Comparison of ENCODE assay signal across 8 mouse cellular contexts in genomic region chr5:118155565-118155947, GRCm38 (mm10). TPM values are rescaled to one million over a fixed set of nuclear protein-coding genes. Genes with fewer than 3 reads are reported as not detected.
DNase-seq lines count a peak whose midpoint lies in the region; ATAC-seq and TF ChIP-seq lines count a peak whose summit lies in the region.

No protein-coding gene starts in this region.

- H3K9ac ChIP-seq in kidney, postnatal 0 days (ENCODE audit: low read depth, low read length): no peak overlapping the region
- peak overlapping the region; percentile 87; the same call in 1 of the 2 replicates for H3K9ac ChIP-seq in embryonic facial prominence, embryonic 11.5 days (replicated peaks; ENCODE audit: low read length)
- H3K9ac ChIP-seq in hindbrain, postnatal 0 days (replicated peaks; ENCODE audit: low read length): peak overlapping the region; percentile 90; the same call in 1 of the 2 replicates
- peak overlapping the region; percentile 96 for H3K9ac ChIP-seq in midbrain, embryonic 16.5 days (ENCODE audit: low read depth, low read length)

- no peak overlapping the region for H3K27ac ChIP-seq in kidney, postnatal 0 days
- H3K27ac ChIP-seq in embryonic facial prominence, embryonic 11.5 days (replicated peaks; ENCODE audit: low read depth, low read length): no peak overlapping the region
- H3K27ac ChIP-seq in hindbrain, postnatal 0 days: peak overlapping the region; percentile 71; the same call in 1 of the 2 replicates
- peak overlapping the region; percentile 45 for H3K27ac ChIP-seq in midbrain, embryonic 16.5 days (ENCODE audit: low read length)

- ATAC-seq in kidney, postnatal 0 days (replicated peaks; ENCODE audit: low FRiP score, low read depth): no peak
- no peak for ATAC-seq in embryonic facial prominence, embryonic 11.5 days (replicated peaks; ENCODE audit: insufficient number of reproducible peaks, low FRiP score, low TSS enrichment, low read depth)
- ATAC-seq in hindbrain, postnatal 0 days: no peak; the same call in 1 of the 2 replicates
- ATAC-seq in midbrain, embryonic 16.5 days: no peak

- DNase-seq in kidney, postnatal 0 days (ENCODE audit: low spot score): no peak
- no peak for DNase-seq in kidney, postnatal 14 days
- DNase-seq in embryonic facial prominence, embryonic 11.5 days (ENCODE audit: low spot score): no peak
- no peak for DNase-seq in hindbrain, postnatal 0 days (ENCODE audit: low spot score)
- DNase-seq in adrenal gland, postnatal 36 days: no peak
- no peak for DNase-seq in gastrocnemius, adult 8-10 months (ENCODE audit: low spot score in 2 of 2)
- no peak for DNase-seq in urinary bladder, postnatal 4 days (ENCODE audit: low spot score in 2 of 2)

- H3K27me3 ChIP-seq in kidney, postnatal 0 days (ENCODE audit: insufficient read depth, low read length): no peaks in the 10 kb centered on the region
- H3K27me3 ChIP-seq in embryonic facial prominence, embryonic 11.5 days (ENCODE audit: control insufficient read depth, insufficient read depth, low read length): no peaks in the 10 kb centered on the region
- H3K27me3 ChIP-seq in hindbrain, postnatal 0 days (ENCODE audit: insufficient read depth, low read length): no peaks in the 10 kb centered on the region
- no peaks in the 10 kb centered on the region; the same call in 1 of the 2 replicates for H3K27me3 ChIP-seq in midbrain, embryonic 16.5 days (ENCODE audit: control insufficient read depth, insufficient read depth, low read depth, low read length)

- H3K9me3 ChIP-seq in kidney, postnatal 0 days (replicated peaks; ENCODE audit: low read length): no peaks in the 10 kb centered on the region
- H3K9me3 ChIP-seq in embryonic facial prominence, embryonic 11.5 days (replicated peaks; ENCODE audit: control insufficient read depth, low read length): no peaks in the 10 kb centered on the region
- no peaks in the 10 kb centered on the region for H3K9me3 ChIP-seq in hindbrain, postnatal 0 days (ENCODE audit: low read length)
- H3K9me3 ChIP-seq in midbrain, embryonic 16.5 days (replicated peaks; ENCODE audit: control insufficient read depth, low read length, poor library complexity, severe bottlenecking): no peaks in the 10 kb centered on the region

- TF ChIP-seq CTCF in kidney, postnatal 0 days (IDR thresholded peaks at IDR 0.05; ENCODE audit: low read depth): no peak
- no peak for TF ChIP-seq CTCF in hindbrain, postnatal 0 days (IDR thresholded peaks at IDR 0.05; ENCODE audit: low read depth)

- H3K36me3 ChIP-seq in kidney, postnatal 0 days (ENCODE audit: insufficient read depth, low read length): 0 out of 2 replicates have a peak, but pooled peaks cover 3% of the 10 kb centered on the region
- no peaks in the 10 kb centered on the region for H3K36me3 ChIP-seq in embryonic facial prominence, embryonic 11.5 days (replicated peaks; ENCODE audit: control insufficient read depth, insufficient read depth, low read depth, low read length)
- H3K36me3 ChIP-seq in hindbrain, postnatal 0 days (ENCODE audit: insufficient read depth, low read length): no peaks in the 10 kb centered on the region
- H3K36me3 ChIP-seq in midbrain, embryonic 16.5 days (ENCODE audit: control insufficient read depth, insufficient read depth, low read length): no peaks in the 10 kb centered on the region

- peak overlapping the region; percentile 73 for H3K4me3 ChIP-seq in kidney, postnatal 0 days (replicated peaks; ENCODE audit: low read depth, low read length)
- peak overlapping the region; percentile 95 for H3K4me3 ChIP-seq in embryonic facial prominence, embryonic 11.5 days (ENCODE audit: low read depth, low read length)
- peak overlapping the region; percentile 97 for H3K4me3 ChIP-seq in hindbrain, postnatal 0 days (ENCODE audit: low read length)
- peak overlapping the region; percentile 95 for H3K4me3 ChIP-seq in midbrain, embryonic 16.5 days (ENCODE audit: low read depth, low read length)

- H3K4me1 ChIP-seq in kidney, postnatal 0 days (replicated peaks; ENCODE audit: insufficient read depth, low read length): peaks cover 11% of the 10 kb centered on the region; the same call in 1 of the 2 replicates
- no peaks in the 10 kb centered on the region; the same call in 1 of the 2 replicates for H3K4me1 ChIP-seq in embryonic facial prominence, embryonic 11.5 days (ENCODE audit: control insufficient read depth, insufficient read depth, low read length)
- peaks cover 9% of the 10 kb centered on the region for H3K4me1 ChIP-seq in hindbrain, postnatal 0 days (ENCODE audit: insufficient read depth, low read length)
- peaks cover 18% of the 10 kb centered on the region for H3K4me1 ChIP-seq in midbrain, embryonic 16.5 days (ENCODE audit: control insufficient read depth, insufficient read depth, low read length)

- WGBS in kidney, postnatal 0 days: 14% methylated on average over 8 of the region's 9 CpGs
- 14% methylated on average over 8 of the region's 9 CpGs for WGBS in embryonic facial prominence, embryonic 11.5 days
- WGBS in hindbrain, postnatal 0 days: 18% methylated on average over 9 of the region's 9 CpGs
- 19% methylated on average over 9 of the region's 9 CpGs for WGBS in midbrain, embryonic 16.5 days

- H3K4me2 ChIP-seq in kidney, postnatal 0 days (ENCODE audit: low read length): peak overlapping the region; percentile 64
- peak overlapping the region; percentile 78 for H3K4me2 ChIP-seq in embryonic facial prominence, embryonic 11.5 days (ENCODE audit: low read depth, low read length)
- peak overlapping the region; percentile 80 for H3K4me2 ChIP-seq in hindbrain, postnatal 0 days (ENCODE audit: low read depth, low read length)
- peak overlapping the region; percentile 78 for H3K4me2 ChIP-seq in midbrain, embryonic 16.5 days (ENCODE audit: low read length)

RNA-seq across cellular contexts. Expression of gene Fbxw8, which starts 0.3 kb away (rescaled TPM):
- polyA plus RNA-seq in kidney, postnatal 0 days (2015; fragmentation: Nextera tagmentation; extraction: Ambion mirVana): 23.9 and 24.7 TPM in 2 replicates
- 22.2 and 22.3 TPM in 2 replicates for polyA plus RNA-seq in embryonic facial prominence, embryonic 11.5 days (2014; fragmentation: Nextera tagmentation; extraction: Ambion mirVana)
- 57.5 and 58.0 TPM in 2 replicates for total RNA-seq in hindbrain, postnatal 0 days (2014; rRNA removed)
- polyA plus RNA-seq in hindbrain, postnatal 0 days (2015; fragmentation: Nextera tagmentation; extraction: Ambion mirVana): 18.0 and 18.2 TPM in 2 replicates
- 18.4 TPM in 2 replicates for polyA plus RNA-seq in midbrain, embryonic 16.5 days (2015; fragmentation: Nextera tagmentation; extraction: Ambion mirVana)
- total RNA-seq in adrenal gland, postnatal 36 days (2021): 10 to 100 TPM; 45.1 to 51.4 TPM
- total RNA-seq in gastrocnemius, adult 8-10 months (2022): 10 to 100 TPM; 17.7 to 23.7 (median 19.0) TPM

RNA-seq across cellular contexts. Expression of gene Hrk, which starts 8.9 kb away (rescaled TPM):
- 0.03 TPM in 1 of 2 replicates, not detected in the other for polyA plus RNA-seq in kidney, postnatal 0 days (2015; fragmentation: Nextera tagmentation; extraction: Ambion mirVana)
- 0.38 and 0.49 TPM in 2 replicates for polyA plus RNA-seq in embryonic facial prominence, embryonic 11.5 days (2014; fragmentation: Nextera tagmentation; extraction: Ambion mirVana)
- total RNA-seq in hindbrain, postnatal 0 days (2014; rRNA removed): 14.0 TPM in 2 replicates
- polyA plus RNA-seq in hindbrain, postnatal 0 days (2015; fragmentation: Nextera tagmentation; extraction: Ambion mirVana): 4.3 and 4.6 TPM in 2 replicates
- polyA plus RNA-seq in midbrain, embryonic 16.5 days (2015; fragmentation: Nextera tagmentation; extraction: Ambion mirVana): 4.1 and 4.6 TPM in 2 replicates
- under 1 TPM in 1 of 2 experiments, not detected in 1; 0.07 TPM for total RNA-seq in adrenal gland, postnatal 36 days (2021)
- under 1 TPM in 3 of 4 experiments, not detected in 1; 0.05 to 0.16 (median 0.11) TPM for total RNA-seq in gastrocnemius, adult 8-10 months (2022)

Comparison
In these comparisons a context has a peak if more than half of its experiments do, and no peak if none do; other contexts are left out.
1. H3K27ac ChIP-seq: peak in hindbrain, postnatal 0 days (single experiment) and midbrain, embryonic 16.5 days (single experiment); none in kidney, postnatal 0 days (single experiment) and embryonic facial prominence, embryonic 11.5 days (single experiment).
2. Peak in every context shown above with its lines, with median percentiles within 50 percentile points of each other: H3K4me2 ChIP-seq and H3K4me3 ChIP-seq.